Mouse (Mus musculus): ENCODE measurements around the gene Cep170b. TPM values are rescaled to one million over a fixed set of nuclear protein-coding genes. Genes with fewer than 3 reads are reported as not detected.

Gene Cep170b
- total and polyA plus RNA-seq, 2 experiments from 2014 or later: 46.4 to 140 TPM

GRCm38 (mm10) chr12:112737761-112738160 is 17.5 kb downstream of the Cep170b start:
- Histone ChIP-seq H3K27me3 (ENCODE audit: insufficient read depth, low read length) (no peaks in the 10 kb centered on the region), H3K9ac (replicated peaks; ENCODE audit: low read length, poor library complexity, severe bottlenecking) (no peak overlapping the region), H3K4me3 (ENCODE audit: low read depth, low read length) (no peak overlapping the region), H3K9me3 (ENCODE audit: low read length) (no peaks in the 10 kb centered on the region), H3K36me3 (ENCODE audit: insufficient read depth, low read length) (peaks cover 76% of the 10 kb centered on the region), H3K4me1 (ENCODE audit: insufficient read depth, low read length) (no peaks in the 10 kb centered on the region), H3K4me2 (ENCODE audit: low read depth, low read length, poor library complexity, severe bottlenecking) (no peak overlapping the region), H3K27ac (ENCODE audit: low read depth, low read length) (no peak overlapping the region)
- 81% methylated on average over 14 of the region's 14 CpGs for WGBS
- DNase-seq (ENCODE audit: low spot score): peak; percentile 58
- TF ChIP-seq CTCF (IDR thresholded peaks at IDR 0.05): no peak
- ATAC-seq (ENCODE audit: low FRiP score): no peak

DNA sequence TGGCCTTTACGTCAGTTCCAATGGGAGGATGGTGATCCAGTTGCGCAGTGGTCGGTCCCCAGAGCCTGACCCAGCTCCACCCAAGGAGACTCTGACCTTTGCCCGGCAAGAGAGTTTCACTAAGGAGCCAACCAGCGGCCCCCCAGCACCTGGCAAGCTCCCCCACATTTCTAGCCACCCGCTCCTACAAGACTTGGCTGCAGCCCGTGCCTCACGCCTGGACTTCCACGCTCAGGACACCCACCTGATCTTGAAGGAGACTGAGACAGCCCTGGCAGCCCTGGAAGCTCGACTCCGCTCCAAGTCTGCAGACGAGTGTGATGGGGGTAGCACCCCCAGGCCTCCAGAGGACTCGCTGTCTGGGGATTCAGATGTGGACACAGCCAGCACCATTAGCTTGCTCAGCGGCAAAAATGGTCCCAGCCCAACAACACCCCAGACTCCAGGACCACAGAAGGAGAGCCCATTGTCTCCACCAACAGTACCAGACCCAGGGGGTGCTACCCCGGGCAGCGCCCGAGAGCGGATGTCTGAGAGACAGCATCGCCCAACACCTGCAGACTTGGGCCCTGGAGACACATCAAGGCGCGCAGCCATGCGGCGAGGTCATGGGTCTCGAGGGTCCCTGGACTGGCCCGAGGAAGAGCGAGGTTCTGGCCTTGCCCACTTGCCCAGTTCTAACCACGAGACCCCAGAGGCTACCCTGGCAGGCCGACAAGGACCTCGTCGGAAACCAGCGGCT is 18.2 kb downstream of the Cep170b start:
- Histone ChIP-seq H3K27me3 (ENCODE audit: insufficient read depth, low read length) (no peaks in the 10 kb centered on the region), H3K9ac (replicated peaks; ENCODE audit: low read length, poor library complexity, severe bottlenecking) (no peak overlapping the region), H3K36me3 (ENCODE audit: insufficient read depth, low read length) (peaks cover 72% of the 10 kb centered on the region), H3K4me3 (ENCODE audit: low read depth, low read length) (no peak overlapping the region), H3K4me1 (ENCODE audit: insufficient read depth, low read length) (no peaks in the 10 kb centered on the region), H3K27ac (ENCODE audit: low read depth, low read length) (no peak overlapping the region), H3K4me2 (ENCODE audit: low read depth, low read length, poor library complexity, severe bottlenecking) (no peak overlapping the region), H3K9me3 (ENCODE audit: low read length) (no peaks in the 10 kb centered on the region)
- WGBS: 92% methylated on average over 31 of the region's 31 CpGs
- ATAC-seq (ENCODE audit: low FRiP score) (no peak), DNase-seq (ENCODE audit: low spot score) (no peak)
- TF ChIP-seq CTCF (IDR thresholded peaks at IDR 0.05): no peak

DNA sequence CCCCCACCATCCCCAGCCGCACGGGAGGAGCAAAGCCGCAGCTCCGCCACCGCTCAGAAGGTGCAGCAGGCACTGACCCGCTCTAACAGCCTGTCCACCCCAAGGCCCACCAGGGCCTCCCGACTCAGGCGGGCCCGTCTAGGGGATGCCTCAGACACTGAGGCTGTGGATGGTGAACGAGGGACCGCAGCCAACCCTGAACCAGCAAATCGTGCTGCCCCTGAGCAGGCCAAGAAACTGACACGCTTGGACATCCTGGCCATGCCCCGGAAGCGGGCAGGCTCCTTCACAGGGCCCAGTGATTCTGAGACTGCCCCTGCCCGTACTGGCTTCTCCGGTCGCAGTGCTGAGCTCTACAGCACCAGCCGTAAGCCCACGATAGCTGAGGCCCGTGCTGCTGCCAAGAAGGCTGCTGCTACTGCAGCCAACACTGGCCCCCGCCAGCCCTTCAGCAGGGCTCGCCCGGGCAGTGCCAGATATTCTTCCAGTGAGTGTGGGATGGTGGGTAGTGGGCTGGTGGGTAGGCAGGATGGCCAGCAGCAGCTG is 18.8 kb downstream of the Cep170b start:
- Histone ChIP-seq H3K9me3 (ENCODE audit: low read length) (no peaks in the 10 kb centered on the region), H3K4me3 (ENCODE audit: low read depth, low read length) (no peak overlapping the region), H3K36me3 (ENCODE audit: insufficient read depth, low read length) (peaks cover 74% of the 10 kb centered on the region), H3K4me2 (ENCODE audit: low read depth, low read length, poor library complexity, severe bottlenecking) (no peak overlapping the region), H3K27me3 (ENCODE audit: insufficient read depth, low read length) (no peaks in the 10 kb centered on the region), H3K27ac (ENCODE audit: low read depth, low read length) (no peak overlapping the region), H3K4me1 (ENCODE audit: insufficient read depth, low read length) (no peaks in the 10 kb centered on the region), H3K9ac (replicated peaks; ENCODE audit: low read length, poor library complexity, severe bottlenecking) (no peak overlapping the region)
- no peak for TF ChIP-seq CTCF (IDR thresholded peaks at IDR 0.05)
- ATAC-seq (ENCODE audit: low FRiP score): no peak
- WGBS: 93% methylated on average over 24 of the region's 24 CpGs
- peak; percentile 54 for DNase-seq (ENCODE audit: low spot score)

GRCm38 (mm10) chr12:112742768-112743167 is 22.5 kb downstream of the Cep170b start:
- Histone ChIP-seq H3K36me3 (ENCODE audit: insufficient read depth, low read length) (peaks cover 59% of the 10 kb centered on the region), H3K4me3 (ENCODE audit: low read depth, low read length) (no peak overlapping the region), H3K27me3 (ENCODE audit: insufficient read depth, low read length) (no peaks in the 10 kb centered on the region), H3K4me2 (ENCODE audit: low read depth, low read length, poor library complexity, severe bottlenecking) (no peak overlapping the region), H3K4me1 (ENCODE audit: insufficient read depth, low read length) (0 out of 2 replicates have a peak, but pooled peaks cover 3% of the 10 kb centered on the region), H3K27ac (ENCODE audit: low read depth, low read length) (peak overlapping the region; percentile 59), H3K9ac (replicated peaks; ENCODE audit: low read length, poor library complexity, severe bottlenecking) (no peak overlapping the region), H3K9me3 (ENCODE audit: low read length) (no peaks in the 10 kb centered on the region)
- 64% methylated on average over 6 of the region's 6 CpGs for WGBS
- DNase-seq (ENCODE audit: low spot score) (no peak), ATAC-seq (ENCODE audit: low FRiP score) (no peak)
- no peak for TF ChIP-seq CTCF (IDR thresholded peaks at IDR 0.05)

DNA sequence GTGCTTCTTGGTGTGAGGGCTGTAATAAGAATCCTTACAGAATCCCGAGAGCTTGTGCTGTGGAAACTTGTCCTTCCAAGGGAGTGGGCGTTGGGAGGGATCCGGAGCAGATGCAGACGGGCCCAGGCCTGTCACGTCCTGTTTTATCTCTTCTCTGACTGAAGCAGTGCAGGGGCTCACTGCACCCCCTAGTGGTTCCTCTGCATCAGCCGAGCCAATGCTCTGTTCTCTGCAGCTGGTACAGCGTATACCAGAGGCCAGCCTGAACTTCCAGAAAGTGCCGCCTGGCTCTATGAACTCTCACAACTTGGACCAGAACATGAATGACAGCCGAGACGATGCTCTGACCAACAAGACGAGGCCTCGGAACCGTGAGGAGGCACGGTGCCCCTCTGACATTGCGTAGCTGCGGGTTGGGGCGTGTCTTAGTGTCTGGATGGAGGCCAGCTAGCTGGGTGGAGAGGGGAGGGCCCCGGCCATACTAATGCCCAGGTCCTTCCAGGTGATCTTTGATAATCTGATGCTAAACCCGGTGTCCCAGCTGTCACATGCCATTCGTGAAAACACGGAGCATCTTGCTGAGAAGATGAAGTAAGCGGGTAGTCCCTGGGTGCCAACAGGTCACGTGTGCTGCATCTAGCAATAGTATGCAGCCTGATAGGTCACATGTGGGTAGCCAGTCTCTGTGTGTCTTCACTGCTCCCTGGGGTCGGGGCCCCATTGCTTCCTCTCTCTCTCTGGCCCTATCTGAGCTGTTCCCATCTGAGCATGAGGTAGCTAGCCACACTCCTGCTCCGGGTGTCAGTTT is 23.1 kb downstream of the Cep170b start:
- Histone ChIP-seq H3K4me3 (ENCODE audit: low read depth, low read length) (no peak overlapping the region), H3K4me1 (ENCODE audit: insufficient read depth, low read length) (0 out of 2 replicates have a peak, but pooled peaks cover 3% of the 10 kb centered on the region), H3K36me3 (ENCODE audit: insufficient read depth, low read length) (peaks cover 53% of the 10 kb centered on the region), H3K27me3 (ENCODE audit: insufficient read depth, low read length) (no peaks in the 10 kb centered on the region), H3K4me2 (ENCODE audit: low read depth, low read length, poor library complexity, severe bottlenecking) (no peak overlapping the region), H3K9me3 (ENCODE audit: low read length) (no peaks in the 10 kb centered on the region), H3K9ac (replicated peaks; ENCODE audit: low read length, poor library complexity, severe bottlenecking) (no peak overlapping the region), H3K27ac (ENCODE audit: low read depth, low read length) (peak overlapping the region; percentile 59)
- ATAC-seq (ENCODE audit: low FRiP score): peak; percentile 76
- WGBS: 53% methylated on average over 25 of the region's 25 CpGs
- TF ChIP-seq CTCF (IDR thresholded peaks at IDR 0.05): peak; percentile 91
- DNase-seq (ENCODE audit: low spot score): peak; percentile 86

Measured in midbrain, postnatal 0 days (tissue).